Mouse (Mus musculus) heart, adult 18-20 months (tissue): ENCODE data around the gene Npas1. TPM values are rescaled to one million over a fixed set of nuclear protein-coding genes. Genes with fewer than 3 reads are reported as not detected.

Source experiments
- DNase-seq, 2 experiments: peaks; one replicate each; pipeline ENCODE4 v3.0.0; 2021 to 2022; ENCODE audit warnings: mixed read lengths in 1 of 2
- long read RNA-seq, 2 experiments: library from polyadenylated mRNA; stranded (forward); transcript quantifications; one replicate each; pipeline ENCODE4 v2.0.0; 2021
- total RNA-seq, 2 experiments: library from RNA; stranded (reverse); gene quantifications; 2 replicates each; pipeline ENCODE4 v1.2.3; 2021

Gene Npas1
- total RNA-seq: not detected
- long read RNA-seq, experiment 1: 0 reads
- long read RNA-seq, experiment 2: 0 reads

DNA sequence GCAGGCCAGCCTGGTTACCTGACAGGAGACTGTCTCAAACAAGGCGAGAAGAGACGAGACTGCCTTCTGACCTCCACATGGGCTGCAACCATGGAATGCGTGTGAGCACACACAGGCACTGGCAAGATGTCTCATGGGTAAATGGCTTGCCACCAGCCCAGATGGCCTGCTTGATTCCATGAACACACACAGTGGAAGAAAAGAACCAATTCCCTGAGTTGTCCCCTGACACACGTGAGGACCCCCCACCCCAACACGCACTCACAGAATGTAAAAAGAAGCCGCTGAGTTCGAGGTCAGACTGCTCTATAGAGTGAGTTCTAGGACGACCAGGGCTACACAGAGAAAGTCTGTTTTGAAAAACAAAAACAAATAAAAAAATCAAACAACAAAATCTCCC, at the start of gene Npas1:
Gene Npas1 (minus strand): TSS at position 101 of the 400 bp plus-strand sequence.
- no peak for DNase-seq

DNA sequence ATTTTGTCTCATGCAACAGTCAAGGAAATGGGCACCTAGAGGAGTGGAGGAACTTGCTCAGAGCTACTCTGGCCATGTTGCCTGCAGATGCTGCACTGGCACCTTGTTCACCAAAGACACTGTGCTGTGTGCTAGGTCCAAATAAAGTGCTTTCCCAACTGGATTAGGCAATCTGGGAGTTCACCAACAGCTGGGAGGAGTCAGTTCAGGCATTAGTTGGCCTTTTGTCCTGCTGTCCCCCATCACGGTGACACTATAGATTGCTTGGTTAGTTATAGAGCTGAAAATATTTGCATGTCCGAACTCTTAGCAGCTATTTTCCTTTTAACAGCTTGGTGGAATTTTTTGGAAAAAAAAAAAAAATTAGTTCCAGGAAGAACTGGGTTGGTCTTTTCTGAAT, 48.5 kb upstream of the Npas1 start:
- peak; percentile 59 to 67 for DNase-seq

DNA sequence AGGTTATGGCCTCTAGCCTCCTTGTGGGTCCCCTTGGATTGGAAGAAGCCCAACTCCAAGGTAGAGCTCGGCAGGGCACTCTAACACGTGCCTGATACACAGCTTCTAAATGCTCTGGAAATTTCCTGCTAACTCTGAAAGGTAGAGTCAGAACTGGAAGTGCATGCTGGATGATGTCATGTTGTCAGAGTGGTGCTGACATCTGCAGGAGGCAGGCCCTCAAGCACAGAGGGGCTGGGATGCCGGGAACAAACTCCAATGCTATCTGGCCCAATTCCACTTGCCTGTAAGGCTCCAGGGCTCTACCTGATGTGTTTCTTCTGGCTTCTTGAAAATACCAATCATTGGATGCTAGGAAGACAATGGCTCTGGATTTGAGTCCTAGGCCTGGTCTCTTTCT, 47.9 kb upstream of the Npas1 start:
- DNase-seq: peak; percentile 41 to 43

DNA sequence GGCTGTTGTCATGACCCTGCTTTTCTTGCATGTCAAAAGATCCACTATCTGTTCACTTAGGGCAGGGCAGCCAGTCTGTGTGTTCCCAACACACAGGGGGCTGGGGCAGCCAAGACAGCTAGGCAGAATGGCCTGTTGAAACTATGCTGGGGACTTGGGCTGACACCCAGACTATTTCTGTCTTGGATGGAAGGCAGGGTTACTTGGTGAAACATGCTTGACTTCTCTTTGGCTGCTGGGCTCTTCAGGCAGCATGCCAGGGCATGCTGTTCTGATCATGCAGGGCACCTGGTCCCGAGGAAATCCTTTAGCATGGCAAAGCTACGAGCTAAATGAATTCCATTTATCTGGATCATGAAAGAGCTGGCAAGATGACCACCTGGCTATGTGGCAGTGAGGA, 46.8 kb upstream of the Npas1 start:
- DNase-seq: peak; percentile 71 to 81

DNA sequence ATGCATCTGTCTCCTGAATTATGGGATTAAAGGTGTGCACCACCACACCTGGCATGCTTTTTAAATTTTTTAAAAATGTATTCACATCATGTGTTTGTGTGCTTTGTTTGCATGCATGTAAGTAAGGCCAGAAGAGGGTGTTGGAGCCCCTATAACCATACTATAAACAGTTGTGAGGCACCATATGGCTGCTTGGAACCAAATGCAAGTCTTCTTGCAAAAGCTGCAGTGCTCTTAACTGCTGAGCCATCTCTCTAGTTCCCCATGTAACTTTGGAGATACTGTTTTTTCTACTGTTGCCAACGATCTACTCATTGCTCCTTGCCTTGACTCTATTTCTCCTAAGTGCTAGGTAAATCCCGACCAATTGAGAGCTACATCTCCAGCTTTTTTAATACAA, 41.8 kb upstream of the Npas1 start:
- DNase-seq: no peak

DNA sequence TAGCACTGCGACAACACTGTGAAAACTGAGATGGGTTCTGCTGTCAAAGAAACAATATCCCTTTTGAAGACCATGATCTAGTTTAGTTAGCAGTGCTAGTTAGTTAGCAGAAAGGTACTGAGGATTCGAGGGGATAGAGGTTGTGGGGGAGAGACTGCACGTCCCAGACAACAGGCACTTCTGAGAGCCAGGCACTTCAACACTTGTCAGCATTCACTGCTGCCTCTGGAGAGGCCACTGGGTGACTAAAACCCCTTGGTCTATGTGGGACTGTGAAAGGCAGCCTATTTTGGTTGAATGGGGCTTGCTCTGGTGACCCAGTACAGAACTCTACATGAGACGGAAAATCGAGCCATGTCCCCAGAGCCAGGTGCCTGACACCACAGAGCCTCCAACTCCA, 39.7 kb upstream of the Npas1 start:
- no peak for DNase-seq

DNA sequence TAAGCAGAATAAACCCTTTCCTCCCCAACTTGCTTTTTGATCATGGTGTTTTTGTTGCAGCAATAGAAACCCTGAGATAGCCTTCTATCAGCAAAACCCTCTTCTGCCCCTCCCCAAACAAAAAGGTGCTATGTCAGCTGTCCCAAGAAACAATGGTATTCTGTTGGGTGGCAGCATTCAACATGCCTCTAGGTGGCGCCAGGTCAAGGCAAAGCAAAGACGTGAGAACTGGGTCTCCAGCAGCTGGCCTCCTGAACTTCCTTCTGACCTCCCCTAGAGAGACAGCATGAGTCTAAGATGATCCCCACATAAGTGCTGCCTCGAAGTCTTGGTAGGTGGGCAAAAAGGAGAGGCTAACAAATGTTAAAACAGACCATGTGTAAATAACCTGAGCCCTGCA, 29.8 kb upstream of the Npas1 start:
- DNase-seq: peak; percentile 68 to 80

DNA sequence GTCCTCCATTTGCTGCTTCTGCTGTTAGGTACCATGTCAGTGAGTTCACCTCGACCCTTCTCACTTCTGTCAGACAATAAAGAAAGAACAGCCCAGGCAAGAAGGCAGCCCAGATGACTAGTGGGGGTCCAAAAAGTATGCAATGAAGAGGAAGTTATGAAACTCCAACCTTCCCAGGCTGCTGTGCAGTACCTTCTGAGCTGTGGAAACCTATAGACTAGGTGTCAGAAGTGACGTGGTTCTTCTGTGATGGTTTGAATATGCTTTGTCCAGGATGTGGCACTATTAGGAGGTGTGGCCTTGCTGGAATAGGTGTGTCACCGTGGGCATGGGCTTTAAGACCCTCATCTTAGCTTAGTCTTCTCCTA, 27.7 kb upstream of the Npas1 start:
- DNase-seq: no peak

DNA sequence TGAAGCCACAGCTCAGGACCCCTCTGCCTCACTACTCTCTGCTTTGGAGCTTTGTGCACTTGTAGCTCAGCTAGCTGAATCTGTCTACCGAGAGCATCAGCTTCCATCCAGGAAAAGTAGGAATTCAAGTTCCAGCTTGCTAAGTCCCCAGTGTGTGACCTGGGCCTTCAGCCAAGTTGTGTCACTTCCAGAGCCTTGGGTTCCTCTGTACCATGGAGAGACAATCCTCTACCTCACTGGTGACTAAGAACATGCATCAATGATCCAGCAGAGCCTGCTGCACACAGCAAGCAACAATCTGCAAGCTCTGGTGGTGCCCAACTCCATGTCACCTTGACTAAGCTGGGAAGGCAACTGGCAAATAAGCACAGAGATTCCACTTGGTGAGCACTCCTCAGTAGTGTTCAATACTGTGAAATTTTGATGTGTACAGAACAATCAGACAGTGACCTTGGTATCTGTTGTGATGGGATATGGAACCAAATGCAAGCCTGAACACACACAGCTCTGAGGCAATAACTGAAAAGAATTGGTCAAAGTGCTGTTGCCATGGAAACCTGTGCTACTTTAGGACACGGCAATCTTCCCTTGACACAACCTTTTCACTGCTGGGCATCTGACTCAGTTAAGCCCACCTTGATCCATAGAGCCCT, 27.2 kb upstream of the Npas1 start:
- peak; percentile 57 for DNase-seq

DNA sequence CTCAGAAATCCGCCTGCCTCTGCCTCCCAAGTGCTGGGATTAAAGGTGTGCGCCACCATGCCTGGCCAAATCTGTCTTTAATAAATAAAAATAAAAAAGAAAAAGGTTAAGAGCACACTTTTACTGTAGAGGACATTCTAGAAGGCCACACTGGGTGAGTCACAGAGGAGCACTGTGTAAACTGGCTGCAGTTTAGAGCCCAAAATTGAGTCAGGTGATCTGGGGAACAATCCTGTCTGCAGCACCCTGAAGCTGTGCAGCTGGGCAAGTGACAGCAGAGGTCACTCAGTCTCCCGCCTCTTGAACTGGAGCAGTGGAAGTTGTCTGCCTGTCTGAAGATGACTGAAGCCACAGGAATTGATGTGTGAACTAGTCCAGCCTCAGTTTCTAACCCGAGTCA, 24.0 kb upstream of the Npas1 start:
- DNase-seq: no peak

DNA sequence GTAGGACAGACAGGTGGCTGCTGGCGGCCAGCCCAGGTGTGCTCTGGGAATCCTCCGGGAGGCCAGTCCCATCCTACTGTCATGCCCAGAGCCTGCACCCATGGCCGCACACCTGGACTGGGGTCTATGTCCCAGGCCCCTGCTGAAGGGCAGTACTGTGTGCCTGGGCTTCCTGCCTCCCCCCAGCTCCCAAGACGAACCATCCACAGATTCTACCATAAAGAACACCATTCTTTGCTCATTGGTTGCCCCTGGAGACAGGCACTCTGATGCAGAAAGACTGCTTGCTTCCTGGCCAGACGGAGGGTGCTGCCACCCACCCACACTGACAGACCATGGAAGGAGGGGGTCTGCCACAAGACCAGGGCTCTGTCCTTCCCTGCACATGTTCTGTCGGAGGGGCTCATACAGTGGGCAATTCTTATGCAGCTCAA, 22.2 kb upstream of the Npas1 start:
- no peak for DNase-seq

DNA sequence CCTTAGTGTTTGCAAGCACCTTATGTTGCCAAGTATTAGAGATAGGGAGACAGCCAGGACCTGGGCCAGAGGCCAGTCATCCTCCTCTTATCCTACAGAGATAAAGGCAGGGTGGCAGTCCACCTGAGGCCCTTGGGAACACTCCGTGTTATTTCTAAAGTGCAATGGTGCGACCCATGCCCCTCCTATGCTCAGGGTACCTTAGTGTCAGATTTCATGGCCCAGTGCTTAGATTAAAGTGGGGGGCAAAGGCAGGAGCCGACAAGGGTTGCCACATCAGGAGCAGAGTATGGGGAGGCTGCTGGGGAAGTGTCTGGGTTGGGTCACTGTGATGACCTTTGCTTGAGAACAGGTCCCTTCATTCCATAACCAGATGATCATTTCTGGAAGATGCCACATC, 18.7 kb upstream of the Npas1 start:
- no peak for DNase-seq

DNA sequence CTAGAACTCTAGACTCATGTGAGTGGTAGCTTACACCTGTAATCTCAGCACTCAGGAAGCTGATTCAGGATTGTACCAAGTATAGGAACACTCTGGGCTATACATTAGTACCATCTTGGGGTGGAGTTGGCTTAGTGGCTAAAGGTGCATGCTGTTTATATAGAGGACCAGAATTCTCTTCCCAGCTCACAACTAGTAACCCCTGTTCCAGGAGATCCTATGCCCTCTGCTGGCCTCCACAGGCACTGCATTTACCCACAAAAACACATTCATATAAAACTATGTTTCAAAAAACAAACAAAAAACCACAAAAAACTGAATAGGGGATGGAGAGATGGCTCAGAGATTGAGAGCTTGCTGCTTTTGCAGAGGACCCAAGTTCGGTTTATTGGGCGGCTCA, 15.8 kb upstream of the Npas1 start:
- DNase-seq: peak; percentile 36 to 73

DNA sequence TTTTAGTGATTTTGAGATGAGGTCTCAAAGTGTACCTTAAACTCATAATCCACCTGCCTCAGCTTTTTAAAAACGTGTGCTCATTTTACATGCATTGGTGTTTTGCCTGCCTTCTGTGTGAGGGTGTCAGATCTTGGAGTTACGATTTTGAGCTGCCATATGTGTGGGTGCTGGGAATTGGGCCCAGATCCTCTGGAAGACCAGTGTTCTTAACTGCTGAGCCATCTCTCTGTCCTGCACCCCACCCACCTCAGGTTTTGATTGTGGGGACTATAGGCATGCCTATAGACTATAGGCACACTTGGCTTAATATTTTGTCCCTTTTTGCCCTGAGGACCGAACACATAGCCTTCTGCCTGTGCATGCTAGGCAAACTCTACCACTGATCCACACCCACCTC, 14.7 kb upstream of the Npas1 start:
- no peak for DNase-seq

DNA sequence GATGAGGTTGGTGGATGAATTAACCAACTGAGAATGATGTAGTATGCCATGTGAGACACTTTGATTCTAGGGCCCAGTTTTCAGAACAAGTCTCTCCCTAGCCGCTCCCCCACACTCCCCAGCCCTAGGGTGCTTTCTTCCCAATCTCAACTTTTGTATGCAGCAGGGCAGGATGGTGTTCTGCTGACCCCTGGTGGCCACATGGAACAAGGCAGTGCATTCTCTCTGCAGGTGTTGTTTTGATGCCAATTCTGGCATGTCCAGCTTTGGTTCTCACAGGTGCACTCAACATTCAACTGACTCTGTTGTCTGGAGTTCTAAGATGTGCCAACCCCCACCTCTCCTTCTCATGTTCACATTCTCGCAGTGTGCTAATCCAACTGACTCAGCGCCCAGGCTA, 14.2 kb upstream of the Npas1 start:
- peak; percentile 54 to 77 for DNase-seq

DNA sequence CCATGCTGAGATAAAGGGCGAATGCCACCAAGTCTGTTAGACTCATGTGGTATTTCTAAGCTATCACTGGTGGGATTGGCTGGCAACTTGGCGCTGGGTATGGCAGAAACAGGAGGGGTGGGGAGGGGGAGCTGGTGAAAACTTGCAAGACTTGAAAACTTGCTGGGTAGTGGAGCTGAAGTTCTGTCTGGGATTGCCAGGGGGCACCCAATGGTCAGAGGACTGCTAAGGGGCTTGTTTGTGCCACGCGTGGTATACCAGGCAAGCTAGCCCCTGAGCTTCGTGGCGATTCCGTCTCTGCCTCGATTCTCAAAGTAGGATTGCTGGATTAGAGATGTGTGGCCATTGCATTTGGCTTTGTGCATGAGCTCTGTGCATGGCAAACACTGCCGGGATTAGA, 12.4 kb upstream of the Npas1 start:
- peak in 1 of 2 experiments; percentile 58 for DNase-seq

DNA sequence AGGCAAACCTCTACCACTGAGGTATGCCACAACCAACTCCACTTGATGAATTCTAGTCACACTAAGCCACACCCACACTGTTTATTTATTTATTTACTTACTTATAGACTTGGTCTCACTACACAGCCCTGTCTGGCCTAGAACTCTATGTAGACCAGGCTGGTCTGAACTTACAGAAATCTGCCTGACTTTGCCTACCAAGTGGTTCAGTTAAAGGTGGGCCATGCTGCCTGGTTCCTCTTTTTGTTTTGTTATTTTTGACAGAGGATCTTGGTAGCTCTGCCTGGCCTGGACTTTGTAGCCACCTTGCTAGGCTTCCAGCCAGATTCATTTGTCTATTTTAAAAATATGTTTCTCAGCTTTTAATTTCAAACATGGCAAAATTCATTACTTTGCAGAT, 11.3 kb upstream of the Npas1 start:
- DNase-seq: no peak

DNA sequence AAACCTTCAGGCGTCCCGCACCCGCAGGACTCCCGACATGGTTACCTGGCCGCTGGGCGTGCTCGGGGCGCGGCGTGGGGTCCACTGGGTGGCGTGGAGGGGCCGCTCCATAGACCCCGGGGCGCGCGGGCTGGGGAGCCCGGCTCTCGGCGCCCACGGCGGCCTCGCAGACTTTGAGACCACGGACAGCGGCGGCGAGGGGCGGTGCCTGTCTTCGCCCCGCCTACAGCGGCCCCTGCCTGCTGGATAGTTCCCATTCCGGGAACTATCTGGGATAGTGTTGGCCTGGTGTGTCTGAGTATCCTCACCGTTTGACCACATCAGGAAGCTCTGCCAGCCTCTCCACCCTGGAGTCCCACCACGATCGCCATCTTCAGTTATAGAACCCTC, 933 bp downstream of the Npas1 start:
- DNase-seq: no peak

DNA sequence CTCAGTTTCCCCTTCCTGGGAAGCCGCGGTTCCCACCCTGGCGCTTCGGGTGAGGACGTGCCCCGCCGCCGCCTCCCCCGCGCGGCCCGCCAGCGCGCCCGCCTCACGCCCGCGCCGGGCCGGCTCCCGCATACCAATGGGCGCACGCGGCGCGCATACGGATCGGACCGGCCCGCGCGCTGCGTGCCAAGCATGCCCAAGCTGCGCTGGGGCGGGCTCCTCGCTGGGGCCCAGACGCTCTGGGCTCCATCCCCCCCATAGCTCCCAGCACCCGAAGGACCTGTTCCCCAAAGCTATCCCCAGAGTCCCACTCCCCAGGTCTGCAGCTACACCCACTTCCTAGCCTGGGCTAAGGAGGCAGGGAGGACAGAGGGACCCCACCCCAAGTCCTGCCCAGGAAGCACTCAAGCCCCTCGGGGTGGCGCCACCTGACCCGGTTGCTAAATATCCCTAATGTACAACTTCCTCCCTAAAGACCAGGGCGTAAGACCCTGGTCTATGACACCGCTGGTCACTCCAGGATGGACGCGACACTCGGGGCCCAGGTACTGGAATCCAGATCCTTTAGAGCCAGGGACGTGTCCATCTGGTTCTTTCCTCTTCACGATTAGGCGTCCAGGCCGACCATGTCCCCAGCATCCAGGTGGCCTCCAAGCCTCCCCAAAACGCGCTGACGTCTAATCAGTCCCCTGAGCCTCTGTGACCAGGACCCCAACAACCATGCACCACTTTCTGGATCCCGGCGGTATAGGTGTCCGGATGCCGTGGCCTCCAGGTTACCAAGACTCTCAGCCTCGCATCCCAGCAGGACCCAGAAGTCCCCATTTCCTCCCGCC, 1.5 kb downstream of the Npas1 start:
- no peak for DNase-seq

DNA sequence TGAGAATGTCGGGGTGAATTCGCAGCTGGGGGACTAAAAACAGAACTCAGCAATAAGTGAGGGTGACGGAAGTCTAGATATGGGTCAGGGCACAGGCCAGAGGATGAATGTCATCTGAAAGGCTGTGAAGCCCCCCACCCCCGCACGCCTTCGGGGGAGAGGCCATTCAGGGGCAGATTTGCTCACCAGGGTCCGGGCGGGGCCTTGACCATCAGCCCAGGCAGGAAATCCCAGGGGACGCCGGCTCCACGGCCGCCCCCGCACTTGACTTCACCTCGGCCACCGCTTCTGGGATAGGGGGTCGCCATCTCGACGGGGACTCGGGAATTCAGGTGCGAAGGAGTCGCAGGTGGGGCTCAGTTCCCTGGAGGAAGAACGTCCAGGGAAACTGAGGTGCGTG, 2.2 kb downstream of the Npas1 start:
- no peak for DNase-seq

DNA sequence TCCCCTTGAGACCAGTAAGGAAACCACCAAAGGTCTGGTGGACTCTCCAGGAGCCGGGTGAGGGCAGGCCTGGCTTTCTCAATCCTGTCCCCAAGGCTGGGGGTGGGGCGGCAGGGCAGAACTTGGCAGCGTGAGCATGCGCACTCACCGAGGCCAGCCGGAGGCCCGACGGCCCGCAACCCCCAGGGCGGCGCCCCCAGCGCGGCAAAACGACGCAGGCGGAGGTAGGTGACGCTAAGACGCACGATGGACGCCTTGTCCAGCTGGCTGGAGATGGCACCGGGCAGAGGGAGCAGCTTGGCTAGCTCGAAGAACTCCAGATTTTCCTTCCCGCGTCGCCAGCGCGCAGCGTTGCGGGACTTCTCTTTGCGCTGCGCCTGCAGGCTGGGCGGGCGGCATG, 3.1 kb downstream of the Npas1 start:
- no peak for DNase-seq

DNA sequence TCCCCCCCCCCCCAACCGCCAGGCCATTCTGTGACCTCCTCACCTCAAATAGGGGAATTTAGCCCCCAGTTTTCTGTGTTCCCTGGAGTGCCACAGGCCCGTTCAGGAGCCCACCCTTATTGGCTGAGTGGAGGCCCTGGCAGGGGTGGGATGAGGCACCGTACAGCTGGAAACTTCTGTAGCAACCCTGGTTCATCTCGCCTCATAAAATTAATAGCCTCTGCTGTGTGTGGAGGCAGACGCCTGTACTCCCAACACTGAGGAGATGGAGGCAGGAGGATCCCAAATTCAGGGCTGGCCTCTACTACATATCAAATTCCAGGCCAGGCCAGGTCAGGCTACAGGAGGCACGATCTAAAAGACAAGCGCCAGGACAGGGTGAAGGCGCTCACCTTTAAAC, 3.7 kb downstream of the Npas1 start:
- DNase-seq: no peak

DNA sequence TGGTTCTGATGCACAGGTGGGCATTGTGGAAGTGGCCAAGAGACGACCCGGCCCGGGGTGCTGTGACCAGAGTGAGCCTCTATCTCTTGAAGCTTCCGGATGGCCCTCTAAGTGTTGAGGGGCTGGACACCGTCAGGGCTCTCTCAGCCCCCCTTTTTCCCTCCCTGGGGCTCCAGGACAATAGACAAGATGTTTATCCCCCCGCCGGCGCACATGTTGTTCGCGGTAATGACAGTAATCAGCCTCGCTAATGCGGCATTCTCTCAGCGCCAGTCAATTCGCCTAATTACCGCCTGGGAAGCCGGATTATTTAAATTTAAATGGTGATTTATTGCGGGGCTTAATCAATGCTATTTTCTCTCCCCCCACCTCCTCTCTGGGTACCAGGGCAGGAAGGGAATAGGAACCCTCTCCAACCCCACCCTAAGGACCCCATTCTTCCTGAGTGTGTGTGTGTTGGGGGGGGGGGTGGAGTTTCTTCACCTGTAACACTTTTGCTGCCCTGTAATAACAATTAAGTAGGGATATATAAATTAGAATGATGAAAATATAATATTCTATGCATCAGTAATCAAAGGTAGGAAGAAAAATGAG, 5.3 kb downstream of the Npas1 start:
- no peak for DNase-seq

DNA sequence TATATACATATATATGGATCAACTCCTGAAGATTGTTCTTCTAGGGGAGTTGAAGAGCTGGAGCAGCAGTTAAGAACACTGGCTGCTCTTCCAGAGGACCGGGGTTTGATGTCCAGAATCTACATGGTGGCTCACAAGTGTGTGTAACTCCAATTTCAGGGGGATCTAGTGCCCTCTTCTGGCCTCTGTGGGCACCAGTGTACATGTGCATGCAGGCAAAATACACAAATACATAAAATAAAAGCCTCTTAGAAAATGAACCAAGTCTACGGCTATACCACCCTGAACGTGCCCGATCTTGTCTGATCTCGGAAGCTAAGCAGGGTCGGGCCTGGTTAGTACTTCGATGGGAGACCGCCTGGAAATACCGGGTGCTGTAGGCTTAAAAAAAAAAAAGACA, 6.0 kb downstream of the Npas1 start:
- DNase-seq: no peak
